Mouse (Mus musculus) kidney, postnatal 36 days (tissue): ENCODE data around the gene Rab6a.

Experiments
- DNase-seq, 2 experiments: peaks; one replicate each; pipeline ENCODE4 v3.0.0; 2021 to 2022; ENCODE audit warnings: mixed read lengths in 2 of 2

The Rab6a gene

DNA sequence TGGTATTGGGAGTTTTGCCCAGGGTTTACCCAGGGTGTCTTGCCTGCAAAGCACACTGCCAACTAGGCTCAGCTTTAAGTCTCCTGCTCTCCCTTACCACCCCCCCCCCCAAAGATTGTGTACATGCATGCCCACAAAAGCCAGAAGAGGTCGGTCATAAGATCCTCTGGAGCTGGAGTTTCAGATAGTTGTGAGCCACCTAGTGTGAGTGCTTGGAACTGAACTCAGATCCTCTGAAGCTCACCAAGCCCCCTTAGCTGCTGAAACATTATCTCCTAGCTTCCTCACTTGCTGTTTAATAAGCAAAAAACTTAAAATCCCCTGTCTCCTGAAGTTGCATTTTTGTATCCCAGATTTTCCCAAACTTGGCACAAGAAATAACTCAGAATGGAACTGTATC is 30.4 kb downstream of the Rab6a start:
- DNase-seq = peak; percentile 56 to 67

GRCm38 (mm10) chr7:100642413-100642812 is 35.2 kb downstream of the Rab6a start:
- no peak for DNase-seq

DNA sequence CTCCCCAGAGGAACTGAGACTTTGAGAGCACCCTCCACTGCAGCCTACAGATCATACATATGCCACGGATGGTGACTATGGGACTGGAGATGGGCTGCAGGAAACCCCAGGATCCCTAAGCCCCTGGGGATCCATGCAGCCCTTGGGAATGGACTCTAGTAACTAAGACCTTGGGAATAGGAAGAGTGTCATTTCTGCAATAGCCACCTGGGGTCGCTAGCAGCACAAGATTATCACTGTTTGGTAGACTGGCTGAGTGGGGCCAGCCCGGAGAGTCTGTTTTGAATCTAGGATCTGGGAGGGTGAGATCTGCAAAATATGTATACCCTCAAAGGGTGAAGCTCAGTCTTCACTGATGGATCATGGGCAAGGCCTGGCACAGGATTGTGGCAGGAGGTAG is 37.9 kb downstream of the Rab6a start:
- peak; percentile 56 to 81 for DNase-seq

GRCm38 (mm10) chr7:100649095-100649494 is 41.9 kb downstream of the Rab6a start:
- DNase-seq = no peak

- DNase-seq = no peak
These were observed 42.6 kb downstream of the Rab6a start for GRCm38 (mm10) chr7:100649826-100650225.

DNA sequence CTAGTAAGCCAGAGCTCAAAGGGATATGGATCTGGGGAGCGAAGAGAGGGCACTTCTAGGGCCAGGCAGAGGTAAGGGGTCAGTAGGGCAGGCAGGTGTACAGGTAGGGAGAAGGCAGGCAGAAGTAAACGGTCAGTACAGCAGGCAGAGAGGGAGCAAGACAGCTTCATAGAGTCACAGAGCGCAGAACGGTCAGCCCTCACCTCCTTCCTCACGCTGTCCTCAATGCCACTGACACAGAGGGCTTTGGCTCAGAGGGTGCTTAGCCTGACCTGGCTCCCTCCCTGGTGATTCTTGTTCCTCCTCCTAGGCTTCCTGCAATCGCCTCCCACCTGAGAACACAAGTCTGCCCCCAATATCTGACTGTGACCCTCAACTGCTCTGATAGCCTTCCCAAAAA is 43.2 kb downstream of the Rab6a start:
- DNase-seq = no peak

DNA sequence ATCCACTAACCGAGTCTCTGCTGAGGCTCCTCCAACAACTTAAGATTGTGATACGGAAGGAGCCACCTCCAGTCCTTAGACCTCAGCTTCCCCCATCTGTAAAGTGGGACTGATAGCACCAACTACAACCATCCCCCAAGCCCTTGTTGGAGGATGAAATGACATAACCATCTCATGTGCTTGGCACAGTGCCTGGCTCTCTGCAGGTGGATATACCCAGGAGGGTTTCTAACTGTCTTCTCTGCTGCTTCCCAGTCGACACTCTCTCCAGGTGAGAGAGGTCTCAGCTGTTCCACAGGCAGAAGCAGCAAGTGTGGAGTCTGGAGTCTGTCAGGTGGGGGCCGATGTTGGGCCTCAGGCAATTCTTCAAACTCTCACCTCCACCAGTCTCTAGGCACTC is 43.8 kb downstream of the Rab6a start:
- DNase-seq = no peak

DNA sequence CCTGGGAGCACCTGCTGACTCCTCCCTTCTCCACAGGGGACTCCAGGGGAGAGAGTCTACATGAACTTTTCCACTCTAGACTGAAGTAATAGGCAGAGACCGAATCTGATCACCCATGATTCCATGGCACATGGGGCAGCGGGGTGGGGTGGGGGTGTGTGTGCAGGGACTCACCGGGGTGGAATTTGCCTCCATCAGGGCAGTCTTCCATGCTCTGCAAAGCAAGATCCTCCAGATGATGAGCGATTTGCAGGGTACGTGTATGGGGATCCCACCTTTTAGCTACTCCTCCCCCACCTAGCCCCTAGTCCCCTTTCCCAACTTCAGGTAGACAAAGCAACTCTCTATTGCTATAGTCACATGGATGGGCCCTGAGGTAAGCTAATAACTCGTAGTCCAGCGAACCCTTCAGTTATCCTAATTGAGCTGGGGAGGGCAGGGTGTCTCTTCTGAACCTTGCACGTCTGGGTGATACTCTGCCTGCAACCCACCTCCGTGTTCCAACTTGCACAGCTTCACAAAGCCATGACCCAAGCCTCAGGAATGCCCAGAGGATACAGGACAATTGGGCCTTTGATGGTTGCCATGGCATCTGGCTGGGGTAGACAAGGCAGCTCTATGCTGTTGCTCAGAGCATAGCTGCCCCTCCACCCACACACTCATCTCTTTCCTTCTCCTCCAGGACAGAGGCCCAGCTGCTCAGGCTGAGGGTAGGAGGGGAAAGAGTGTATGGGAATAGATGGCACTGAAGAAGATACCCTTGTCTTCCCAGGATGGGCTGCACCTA is 46.5 kb downstream of the Rab6a start:
- DNase-seq = no peak

GRCm38 (mm10) chr7:100654441-100654840 is 47.2 kb downstream of the Rab6a start:
- DNase-seq = no peak

- DNase-seq = no peak
These were observed 49.5 kb downstream of the Rab6a start for GRCm38 (mm10) chr7:100656739-100657138.

GRCm38 (mm10) chr7:100658093-100658578 is 50.9 kb downstream of the Rab6a start:
- peak; percentile 62 to 80 for DNase-seq

DNA sequence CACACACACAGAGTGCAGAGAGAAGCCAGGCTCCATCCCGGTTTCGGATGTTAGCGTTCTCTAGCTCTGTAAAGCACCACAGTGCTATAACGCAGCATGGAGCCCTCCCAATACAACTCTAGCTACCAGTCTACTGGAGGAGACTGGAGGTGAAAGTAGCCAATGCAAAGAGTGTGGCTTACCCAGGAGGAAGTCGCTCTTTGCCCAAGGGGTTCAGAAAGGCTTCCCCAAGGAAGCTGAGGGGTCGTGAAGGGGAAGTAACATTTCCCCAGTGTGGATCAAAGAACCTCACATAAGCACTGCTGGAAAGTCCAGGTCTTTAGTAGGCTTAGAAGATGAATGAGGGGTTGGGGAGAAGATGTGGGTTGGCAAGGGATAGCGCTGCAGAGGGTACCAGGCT is 54.1 kb downstream of the Rab6a start:
- DNase-seq = no peak

DNA sequence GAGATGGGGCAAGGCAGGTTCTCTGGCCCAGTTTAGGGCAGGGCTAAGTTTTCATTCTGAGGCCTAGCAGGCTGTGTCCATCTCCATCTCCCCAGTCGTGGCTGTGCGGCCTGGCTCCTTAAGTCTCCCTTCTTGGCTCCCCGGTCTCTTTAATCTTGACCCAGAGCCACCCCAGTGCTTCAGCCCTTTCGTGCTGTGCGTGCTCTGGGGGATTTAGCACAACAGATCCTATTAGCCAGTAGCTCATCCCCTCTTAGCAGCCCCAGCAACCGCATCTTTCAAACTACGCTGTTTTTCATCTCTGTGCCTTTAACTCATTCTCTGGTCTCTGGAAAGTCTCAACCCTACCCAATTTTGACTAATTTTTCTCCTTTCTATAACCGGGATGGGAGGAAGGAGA is 55.0 kb downstream of the Rab6a start, which contains the start of gene Plekhb1:
TSS of gene Plekhb1 (minus strand) at position 184 of the 400 bp plus-strand sequence.
- no peak for DNase-seq

- DNase-seq = peak; percentile 96 to 98
These were observed 56.0 kb downstream of the Rab6a start for GRCm38 (mm10) chr7:100663190-100663589.

DNA sequence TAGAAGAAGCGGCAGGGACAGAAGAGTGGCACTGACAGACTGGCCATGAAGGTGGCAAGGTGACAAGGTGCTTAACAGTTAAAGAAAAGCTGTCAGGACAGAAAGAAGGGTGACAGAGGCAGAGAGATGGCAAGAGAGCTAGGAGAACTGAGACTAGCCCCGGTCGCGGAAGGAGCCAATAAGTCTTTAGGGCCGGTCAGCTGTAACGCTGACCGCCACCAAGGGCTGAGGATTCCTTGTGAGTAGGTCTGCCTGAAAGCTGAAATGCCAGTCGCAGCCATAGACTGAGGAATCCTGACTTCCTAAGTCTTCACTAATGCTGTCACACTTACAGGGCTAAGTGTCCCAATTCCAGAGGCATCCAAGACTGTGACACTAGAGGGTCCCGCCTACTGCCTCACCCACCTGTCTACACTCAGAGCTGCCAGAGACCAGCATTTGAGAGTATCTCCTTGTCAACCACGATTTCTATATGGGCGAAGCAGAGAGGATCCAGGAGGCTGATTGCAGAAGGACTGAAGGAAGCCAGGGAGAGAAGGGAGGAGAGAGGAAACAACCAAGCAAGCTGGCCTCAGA is 56.6 kb downstream of the Rab6a start:
- no peak for DNase-seq

DNA sequence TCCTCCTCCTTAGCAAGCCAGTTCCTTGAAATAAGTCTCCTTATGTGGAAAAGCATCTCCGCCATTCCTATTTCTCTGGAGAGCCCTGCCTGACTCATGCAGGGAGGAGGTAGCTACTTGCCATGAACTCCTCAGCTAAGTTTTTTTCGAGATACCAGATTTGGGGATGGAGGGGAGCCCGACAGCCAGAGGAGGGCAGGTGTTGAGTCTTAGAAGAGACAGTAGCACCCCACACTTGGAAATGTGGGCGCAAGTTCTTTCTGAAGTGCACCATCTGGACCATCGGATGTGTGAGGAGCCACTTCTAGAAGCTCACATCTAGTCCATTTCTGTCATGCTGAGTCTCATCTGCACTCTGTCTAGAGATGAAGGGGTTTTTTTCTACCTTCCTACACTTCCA is 63.4 kb downstream of the Rab6a start:
- no peak for DNase-seq

GRCm38 (mm10) chr7:100673452-100673851 is 66.2 kb downstream of the Rab6a start:
- no peak for DNase-seq

DNA sequence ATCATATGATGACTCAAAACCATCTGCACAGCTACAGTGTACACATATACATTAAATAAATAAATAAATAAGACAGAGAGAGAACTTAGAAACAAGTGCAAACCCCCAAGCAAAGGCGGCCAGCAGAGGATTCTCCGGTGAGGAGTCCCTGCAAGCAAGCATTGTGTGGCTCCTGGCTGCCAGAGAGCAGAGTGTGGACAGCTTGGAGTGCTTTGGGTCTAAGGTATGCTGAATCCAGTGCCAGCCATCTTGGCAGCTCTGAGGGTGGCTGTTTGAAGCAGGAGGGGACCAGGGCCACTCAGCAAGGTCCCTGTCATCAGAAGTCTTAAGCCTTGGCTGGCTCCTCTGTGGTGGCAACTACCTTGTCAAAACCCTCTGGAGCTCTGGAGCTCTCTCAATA is 67.7 kb downstream of the Rab6a start:
- DNase-seq = no peak

GRCm38 (mm10) chr7:100678052-100678451 is 70.8 kb downstream of the Rab6a start:
- no peak for DNase-seq

- peak in 1 of 2 experiments; percentile 27 for DNase-seq
These were observed 72.0 kb downstream of the Rab6a start for GRCm38 (mm10) chr7:100678948-100679880.

GRCm38 (mm10) chr7:100681132-100681531 is 73.9 kb downstream of the Rab6a start:
- no peak for DNase-seq

DNA sequence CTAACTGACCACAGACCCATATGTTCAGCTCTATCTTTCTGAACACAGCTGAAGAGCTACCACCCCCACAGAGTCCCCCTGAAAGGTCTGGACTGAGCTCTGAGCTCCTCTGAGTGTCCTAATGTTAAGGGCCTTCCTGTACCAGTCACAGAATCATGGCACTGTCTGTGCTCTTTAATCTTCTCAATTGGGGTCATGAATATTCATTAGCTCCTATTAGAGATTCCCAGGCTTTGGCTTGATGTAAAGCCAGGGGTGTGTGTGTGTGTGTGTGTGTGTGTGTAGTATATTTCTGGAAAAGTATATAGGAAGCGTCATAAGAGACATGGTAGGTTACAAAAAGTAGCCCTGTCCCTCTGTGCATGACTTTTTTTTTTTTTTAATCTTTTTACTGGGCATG is 76.0 kb downstream of the Rab6a start:
- DNase-seq = no peak

DNA sequence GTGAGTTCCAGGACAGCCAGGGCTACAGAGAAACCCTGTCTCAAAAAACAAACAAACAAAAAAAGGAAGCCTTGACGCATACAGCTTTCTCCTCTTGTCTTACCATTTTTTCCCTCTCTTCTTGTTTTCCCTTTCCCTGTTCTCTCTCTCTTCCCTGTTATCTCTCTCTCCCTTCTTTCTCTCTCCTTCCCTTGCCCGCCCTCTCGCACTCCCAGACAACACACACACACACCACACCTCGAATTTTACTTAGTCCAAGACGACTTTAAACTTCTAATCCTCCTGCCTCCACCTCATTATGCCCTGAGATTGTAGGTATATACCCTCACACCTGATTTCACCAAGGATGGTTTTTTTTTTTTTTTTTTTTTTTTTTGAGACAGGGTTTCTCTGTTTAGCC is 76.9 kb downstream of the Rab6a start:
- no peak for DNase-seq
